Mouse (Mus musculus) heart, adult 18-20 months (tissue): ENCODE data around the gene Daxx. TPM values are rescaled to one million over a fixed set of nuclear protein-coding genes. Genes with fewer than 3 reads are reported as not detected.
A peak's percentile ranks its signal among the peaks of the same experiment; 100 is the strongest.
"Not testable (repeated sequence)": the region's sequence is repeated elsewhere in the genome, so short reads cannot be mapped to it uniquely, and the experiment has no call there.

ENCODE experiments used
- DNase-seq, 2 experiments: peaks; one replicate each; pipeline ENCODE4 v3.0.0; 2021 to 2022; ENCODE audit warnings: mixed read lengths in 1 of 2
- total RNA-seq, 2 experiments: library from RNA; stranded (reverse); gene quantifications; 2 replicates each; pipeline ENCODE4 v1.2.3; 2021

Daxx gene
- total RNA-seq, 2 experiments from 2014 or later: 12.3 to 20.7 TPM

- DNase-seq: peak in 1 of 2 experiments; percentile 14
Observed at GRCm38 (mm10) chr17:33902491-33902890, 6.7 kb upstream of the Daxx start.

- not testable (repeated sequence) for DNase-seq
Observed at GRCm38 (mm10) chr17:33903911-33904651, 5.1 kb upstream of the Daxx start.

GRCm38 (mm10) chr17:33904835-33905234 lies 4.4 kb upstream of the Daxx start, which contains the start of gene Platr17:
TSS of gene Platr17 (plus strand) at chr17:33905135.
- DNase-seq: not testable (repeated sequence)

GRCm38 (mm10) chr17:33908331-33909076 lies 710 bp upstream of the Daxx start:
- no peak for DNase-seq

DNA sequence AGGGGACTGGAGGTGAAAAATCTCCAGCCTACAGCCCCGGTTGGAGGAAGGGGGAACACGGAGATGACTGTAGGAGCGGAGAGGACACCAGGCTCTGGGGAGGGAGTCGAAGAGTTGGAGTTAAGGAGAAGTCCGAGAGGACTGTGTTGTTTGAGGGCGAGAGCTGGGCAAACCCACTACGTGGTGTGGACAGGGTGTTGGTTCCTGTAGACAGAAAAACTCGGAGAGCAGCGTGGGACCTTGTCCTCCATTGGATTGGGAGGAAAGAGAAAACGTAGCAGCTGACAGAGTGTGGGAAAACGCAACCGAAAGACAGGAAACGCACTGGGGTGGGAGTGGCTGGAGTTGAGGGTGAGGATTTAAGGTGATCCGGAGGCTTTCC lies 646 bp downstream of the Daxx start:
- DNase-seq: peak; percentile 68 to 76

GRCm38 (mm10) chr17:33910346-33911051 lies 1.3 kb downstream of the Daxx start:
- no peak for DNase-seq

DNA sequence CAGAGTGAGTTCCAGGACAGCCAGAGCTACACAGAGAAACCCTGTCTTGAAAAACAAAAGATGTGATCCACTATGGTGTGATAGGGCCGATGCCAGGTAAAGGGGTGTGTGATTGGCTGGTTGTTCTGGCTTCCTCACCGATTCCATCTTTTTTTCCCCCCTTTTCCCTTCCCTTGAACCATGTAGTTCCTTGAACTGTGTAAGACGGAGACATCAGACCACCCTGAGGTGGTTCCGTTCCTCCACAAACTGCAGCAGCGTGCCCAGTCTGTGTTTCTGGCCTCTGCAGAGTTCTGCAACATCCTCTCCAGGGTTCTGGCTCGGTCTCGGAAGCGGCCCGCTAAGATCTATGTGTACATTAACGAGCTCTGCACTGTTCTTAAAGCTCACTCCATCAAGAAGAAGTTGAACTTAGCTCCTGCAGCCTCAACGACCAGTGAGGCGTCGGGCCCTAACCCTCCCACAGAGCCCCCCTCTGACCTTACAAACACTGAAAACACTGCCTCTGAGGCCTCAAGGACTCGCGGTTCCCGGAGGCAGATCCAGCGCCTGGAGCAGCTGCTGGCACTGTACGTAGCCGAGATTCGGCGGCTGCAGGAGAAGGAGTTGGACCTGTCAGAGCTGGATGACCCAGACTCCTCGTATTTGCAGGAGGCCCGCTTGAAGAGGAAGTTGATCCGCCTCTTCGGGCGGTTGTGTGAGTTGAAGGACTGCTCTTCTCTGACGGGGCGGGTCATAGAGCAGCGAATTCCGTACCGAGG lies 2.0 kb downstream of the Daxx start:
- no peak for DNase-seq

- no peak for DNase-seq
Observed at GRCm38 (mm10) chr17:33911813-33912414, 2.7 kb downstream of the Daxx start.

GRCm38 (mm10) chr17:33913264-33913663 lies 4.0 kb downstream of the Daxx start:
- no peak for DNase-seq

DNA sequence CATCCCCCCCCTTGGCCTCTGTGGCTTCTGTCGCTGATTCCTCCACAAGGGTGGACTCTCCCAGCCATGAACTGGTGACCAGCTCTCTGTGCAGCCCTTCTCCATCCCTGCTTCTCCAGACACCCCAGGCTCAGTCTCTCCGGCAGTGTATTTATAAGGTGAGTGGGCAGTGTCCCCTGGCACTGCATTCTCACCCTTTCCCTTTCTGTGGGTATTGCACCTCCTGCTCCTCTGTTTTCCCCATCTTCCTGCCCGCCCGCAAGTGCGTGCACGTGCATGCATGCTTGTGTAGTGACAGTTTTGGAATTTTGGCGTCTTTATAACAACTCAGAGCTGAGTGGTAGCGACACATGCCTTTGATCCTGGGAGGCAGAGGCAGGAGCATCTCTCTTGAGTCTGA lies 4.7 kb downstream of the Daxx start:
- no peak for DNase-seq

GRCm38 (mm10) chr17:33914969-33915391 lies 5.8 kb downstream of the Daxx start:
- DNase-seq: no peak

GRCm38 (mm10) chr17:33915671-33916250 lies 6.5 kb downstream of the Daxx start, which contains the start of the genes Tapbp and Zbtb22:
TSS of gene Tapbp (plus strand) at chr17:33915899.
TSS of gene Zbtb22 (plus strand) at chr17:33915904.
- peak; percentile 97 to 98 for DNase-seq

DNA sequence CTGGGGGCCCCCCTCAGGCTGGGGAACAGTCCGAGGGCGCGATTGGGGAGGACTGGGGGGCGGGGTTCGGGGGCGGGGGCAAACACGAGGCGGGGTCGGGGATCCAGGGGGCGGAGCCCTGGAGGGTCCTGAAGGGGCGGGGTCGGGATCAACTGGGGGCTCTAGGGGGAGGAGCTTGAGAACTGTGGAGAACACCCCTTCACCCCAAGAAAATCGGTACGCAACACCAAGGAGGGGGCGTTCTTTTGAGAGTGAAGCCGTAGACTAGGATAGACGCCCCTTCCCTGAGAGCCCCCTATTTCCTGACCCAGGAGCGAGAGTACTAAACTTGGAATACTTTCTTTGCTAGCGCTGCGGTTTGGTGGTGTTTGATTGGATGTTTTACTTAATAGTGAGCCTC lies 7.1 kb downstream of the Daxx start:
- DNase-seq: peak in 1 of 2 experiments; percentile 75

GRCm38 (mm10) chr17:33916847-33917655 lies 7.8 kb downstream of the Daxx start:
- DNase-seq: no peak

- DNase-seq: no peak
Observed at GRCm38 (mm10) chr17:33917656-33918292, 8.6 kb downstream of the Daxx start.

GRCm38 (mm10) chr17:33918293-33919203 lies 9.3 kb downstream of the Daxx start:
- peak; percentile 58 to 77 for DNase-seq

DNA sequence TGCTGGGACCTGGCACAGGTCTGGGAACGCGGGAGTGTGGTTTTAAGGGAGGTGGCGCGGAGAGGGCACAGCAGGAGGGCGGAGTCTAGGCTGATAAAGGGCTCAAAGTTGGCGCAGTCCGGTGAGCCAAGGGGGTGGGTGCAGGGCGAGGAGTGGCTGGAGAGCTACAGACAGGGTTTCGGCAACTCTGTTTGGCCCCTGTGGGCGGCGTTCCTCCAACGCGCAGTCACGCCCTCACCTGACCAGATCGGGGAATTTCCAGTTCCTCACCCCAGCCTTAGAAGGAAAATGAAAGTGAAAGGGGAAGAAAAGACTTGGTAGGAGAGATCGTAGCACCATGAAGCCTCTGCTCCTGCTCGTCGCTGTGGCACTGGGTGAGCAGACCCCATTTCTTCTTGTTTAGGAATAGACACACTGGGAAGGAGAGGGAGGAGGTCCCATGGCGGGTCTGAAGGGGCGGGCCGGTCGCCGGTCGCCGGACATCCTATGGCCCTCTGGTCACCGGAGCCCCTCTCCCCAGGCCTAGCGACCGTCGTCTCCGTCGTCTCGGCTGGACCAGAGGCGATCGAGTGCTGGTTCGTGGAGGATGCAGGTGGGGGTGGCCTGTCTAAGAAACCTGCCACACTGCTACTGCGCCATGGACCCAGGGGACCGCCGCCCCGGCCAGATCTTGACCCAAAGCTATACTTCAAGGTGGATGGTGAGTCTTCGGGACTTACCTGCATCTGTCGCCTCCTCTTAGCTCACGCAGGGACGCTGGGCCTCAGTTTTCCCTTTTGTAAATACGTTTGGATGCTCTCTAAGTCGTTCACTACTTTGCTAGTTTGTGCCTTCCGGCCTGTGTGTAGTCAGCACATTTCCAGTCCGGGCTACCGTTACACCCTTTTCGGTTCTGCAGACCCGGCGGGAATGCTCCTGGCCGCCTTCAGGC lies 10.4 kb downstream of the Daxx start:
- DNase-seq: peak; percentile 87 to 93
